Mouse (Mus musculus) limb, embryonic 12.5 days (tissue): ENCODE data around the gene Stk11ip. TPM values are rescaled to one million over a fixed set of nuclear protein-coding genes. Genes with fewer than 3 reads are reported as not detected.

Source experiments
- ATAC-seq: fragments of 200-750 bp; cut with Nextera tagmentation; 2 replicates; pipeline ENCODE4 v1.8.0; 2017; ENCODE audit warnings: low read depth, moderate TSS enrichment; ENCODE audit not compliant: insufficient number of reproducible peaks, insufficient read depth, low FRiP score, low TSS enrichment
- H3K27ac ChIP-seq: fragments of 300-500 bp; sonication (generic); 2 replicates; pipeline ENCODE4 v1.5.1; 2016; ENCODE audit warnings: mild to moderate bottlenecking, moderate library complexity
- H3K27me3 ChIP-seq: fragments of 300-500 bp; sonication (generic); 2 replicates; pipeline ENCODE4 v1.6.1; 2016; ENCODE audit warnings: mild to moderate bottlenecking, moderate library complexity
- H3K36me3 ChIP-seq: fragments of 300-500 bp; sonication (generic); 2 replicates; pipeline ENCODE4 v1.6.1; 2016; ENCODE audit warnings: mild to moderate bottlenecking, moderate library complexity
- H3K4me1 ChIP-seq: fragments of 300-500 bp; sonication (generic); replicated peaks from 2 replicates; pipeline ENCODE4 v1.6.1; 2016
- H3K4me2 ChIP-seq: fragments of 300-500 bp; sonication (generic); 2 replicates; pipeline ENCODE4 v1.6.1; 2016; ENCODE audit warnings: mild to moderate bottlenecking, moderate library complexity
- H3K4me3 ChIP-seq: fragments of 300-500 bp; sonication (generic); replicated peaks from 2 replicates; pipeline ENCODE4 v1.5.1; 2016; ENCODE audit warnings: mild to moderate bottlenecking
- H3K9ac ChIP-seq: fragments of 300-500 bp; sonication (generic); replicated peaks from 2 replicates; pipeline ENCODE4 v1.6.1; 2016; ENCODE audit warnings: mild to moderate bottlenecking, moderate library complexity
- H3K9me3 ChIP-seq: fragments of 300-500 bp; sonication (generic); 2 replicates; pipeline ENCODE4 v1.6.1; 2016; ENCODE audit warnings: mild to moderate bottlenecking, moderate library complexity
- WGBS: fragments of 180-500 bp; shearing (Covaris S2); methylation state at CpG from one replicate; pipeline ENCODE4 v1.1.7; 2016; 5-methylcytosine and 5-hydroxymethylcytosine counted together
- polyA plus RNA-seq: library from polyadenylated mRNA; unstranded; fragments of >200 nt; fragmentation: Nextera tagmentation; extraction: Ambion mirVana; gene quantifications from 2 replicates; pipeline ENCODE4 v1.2.1, GENCODE M21; 2016

Gene Stk11ip
- polyA plus RNA-seq, 1 experiment from 2014 or later = 29.3 TPM

DNA sequence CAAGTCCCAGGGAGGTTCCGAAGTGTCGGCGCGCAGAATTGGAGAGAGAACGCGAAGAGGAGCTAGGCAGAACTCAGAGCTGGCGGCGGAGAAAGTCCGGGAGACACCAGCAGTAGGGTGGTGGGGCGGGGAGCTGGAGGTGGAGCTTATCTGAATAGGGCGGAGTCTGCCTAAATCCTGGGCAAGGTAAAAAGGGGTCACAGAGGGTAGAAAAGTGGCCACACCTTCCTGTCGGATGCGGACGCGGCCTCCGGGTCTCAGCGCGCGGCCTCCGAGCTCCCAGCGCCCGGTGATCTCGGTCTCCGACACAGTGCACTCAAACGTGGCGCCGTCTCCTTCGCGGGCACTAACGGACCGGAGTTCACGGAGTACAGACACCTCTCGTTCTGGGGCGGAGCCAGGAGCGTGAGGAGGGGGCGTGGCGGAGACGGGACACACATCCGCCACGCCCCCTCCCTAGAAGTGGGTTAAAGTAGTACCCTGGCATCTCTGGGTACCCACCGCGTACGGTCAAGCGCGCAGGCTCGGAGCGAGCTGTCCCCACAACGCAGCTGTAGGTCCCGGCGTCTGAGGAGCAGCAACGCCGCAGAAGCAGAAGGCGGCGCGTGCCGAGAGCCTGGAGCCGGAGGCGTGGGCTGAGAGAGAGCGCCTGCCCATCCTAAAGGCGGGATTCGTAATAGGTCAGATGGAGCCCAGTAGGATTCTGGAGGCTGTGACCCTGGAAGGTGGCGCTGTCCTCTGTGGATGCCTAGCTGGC, 33.7 kb upstream of the Stk11ip start:
- ATAC-seq = peak; percentile 70
- H3K4me1 ChIP-seq = peaks cover 16% of the 10 kb centered on the region
- WGBS = under 1% methylated on average over 62 of the region's 62 CpGs
- H3K9me3 ChIP-seq = no peaks in the 10 kb centered on the region
- H3K4me3 ChIP-seq = peak overlapping the region; percentile 54
- H3K36me3 ChIP-seq = peaks cover 37% of the 10 kb centered on the region
- peak overlapping the region; percentile 32; the same call in 1 of the 2 replicates for H3K9ac ChIP-seq
- peak overlapping the region; percentile 81 for H3K4me2 ChIP-seq
- H3K27ac ChIP-seq = no peak overlapping the region
- peaks cover 83% of the 10 kb centered on the region for H3K27me3 ChIP-seq

DNA sequence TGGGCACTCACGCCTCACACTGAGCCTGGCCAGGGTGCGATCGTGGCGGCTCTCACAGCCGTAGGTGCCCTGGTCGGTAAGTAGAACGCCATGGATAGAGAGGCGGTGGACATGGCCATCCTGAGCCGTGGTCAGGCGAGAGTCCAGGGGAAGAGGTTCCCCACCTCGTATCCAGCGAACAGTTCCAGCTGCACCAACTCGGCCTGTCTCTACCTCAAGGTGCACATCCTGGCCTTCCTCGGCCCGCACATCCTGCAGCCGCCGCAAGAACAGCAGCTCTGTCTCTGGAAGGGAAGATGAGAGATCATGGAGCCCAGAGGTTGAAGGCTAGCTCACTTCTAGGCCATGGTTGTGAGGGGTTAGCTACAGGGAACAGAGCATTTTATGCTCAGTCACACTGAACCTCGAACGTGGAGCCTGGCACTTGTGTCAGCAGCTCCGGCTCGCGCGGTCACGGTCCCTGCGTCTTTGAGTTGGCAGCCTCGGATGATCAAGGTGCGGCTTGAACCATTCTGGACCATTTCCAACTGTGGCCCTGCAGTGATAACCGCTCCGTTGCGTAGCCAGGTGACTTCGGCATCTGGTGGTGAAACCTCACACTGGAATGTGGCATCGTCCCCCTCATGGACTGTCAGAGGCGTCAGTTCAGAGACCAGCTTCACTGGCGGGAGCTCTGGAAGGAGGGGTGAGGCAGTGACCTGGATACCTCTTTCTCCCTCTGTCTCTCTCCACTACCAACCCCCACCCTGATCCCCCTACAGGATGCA, 30.4 kb upstream of the Stk11ip start:
- peaks cover 58% of the 10 kb centered on the region for H3K27me3 ChIP-seq
- peaks cover 26% of the 10 kb centered on the region for H3K4me1 ChIP-seq
- H3K36me3 ChIP-seq = peaks cover 45% of the 10 kb centered on the region
- WGBS = 82% methylated on average over 34 of the region's 34 CpGs
- no peak overlapping the region for H3K4me2 ChIP-seq
- H3K9me3 ChIP-seq = no peaks in the 10 kb centered on the region
- H3K27ac ChIP-seq = no peak overlapping the region
- no peak overlapping the region for H3K9ac ChIP-seq
- no peak for ATAC-seq
- no peak overlapping the region for H3K4me3 ChIP-seq

- H3K27ac ChIP-seq = no peak overlapping the region
- H3K27me3 ChIP-seq = peaks cover 41% of the 10 kb centered on the region
- H3K9me3 ChIP-seq = no peaks in the 10 kb centered on the region
- no peak overlapping the region for H3K9ac ChIP-seq
- H3K4me3 ChIP-seq = no peak overlapping the region
- H3K36me3 ChIP-seq = peaks cover 62% of the 10 kb centered on the region
- H3K4me1 ChIP-seq = peaks cover 29% of the 10 kb centered on the region
- 43% methylated on average over 24 of the region's 24 CpGs for WGBS
- no peak overlapping the region for H3K4me2 ChIP-seq
- no peak for ATAC-seq
Observed at GRCm38 (mm10) chr1:75492579-75493170, 28.7 kb upstream of the Stk11ip start.

DNA sequence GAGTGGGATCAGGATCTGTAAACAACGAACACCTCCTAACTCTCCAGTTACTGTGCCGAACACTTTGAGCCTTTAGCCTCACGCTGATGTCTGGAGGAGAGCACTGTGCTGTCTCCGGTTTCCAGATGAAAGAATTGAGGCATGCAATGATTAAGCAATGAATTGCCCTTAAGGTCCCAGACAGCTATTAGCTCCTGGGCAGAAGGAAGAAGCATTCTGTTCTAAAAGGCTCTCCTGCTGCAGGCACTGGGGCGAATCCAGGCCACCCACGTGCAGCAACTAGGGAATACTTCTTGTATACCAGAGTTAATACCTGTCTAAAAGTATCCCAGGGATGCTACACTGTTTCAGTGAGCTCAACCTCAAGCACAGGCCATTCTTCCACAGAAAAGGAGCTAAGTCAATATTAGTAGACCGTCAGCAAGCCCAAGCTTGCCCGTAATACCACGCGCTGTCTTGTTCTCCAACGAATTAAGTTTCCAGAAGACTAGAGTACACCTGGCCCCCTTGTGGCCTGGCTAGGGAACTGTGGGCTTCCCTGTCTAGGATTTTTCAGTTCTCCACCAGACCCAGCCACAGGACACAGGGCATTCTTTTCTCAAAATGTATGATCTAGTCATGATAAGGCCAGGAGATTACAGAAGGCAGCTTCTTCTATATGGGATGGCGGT, 26.3 kb upstream of the Stk11ip start:
- H3K27me3 ChIP-seq = peaks cover 18% of the 10 kb centered on the region
- no peak overlapping the region for H3K9ac ChIP-seq
- peaks cover 73% of the 10 kb centered on the region for H3K36me3 ChIP-seq
- H3K4me1 ChIP-seq = peaks cover 24% of the 10 kb centered on the region
- no peak overlapping the region for H3K4me3 ChIP-seq
- 40% methylated on average over 12 of the region's 12 CpGs for WGBS
- peak; percentile 17; the same call in 1 of the 2 replicates for ATAC-seq
- no peak overlapping the region for H3K4me2 ChIP-seq
- no peaks in the 10 kb centered on the region for H3K9me3 ChIP-seq
- no peak overlapping the region for H3K27ac ChIP-seq

GRCm38 (mm10) chr1:75498897-75499296, 22.4 kb upstream of the Stk11ip start:
- H3K4me2 ChIP-seq = no peak overlapping the region
- 84% methylated on average over 4 of the region's 4 CpGs for WGBS
- peaks cover 81% of the 10 kb centered on the region for H3K36me3 ChIP-seq
- no peak overlapping the region for H3K27ac ChIP-seq
- ATAC-seq = no peak
- peaks cover 32% of the 10 kb centered on the region for H3K4me1 ChIP-seq
- no peaks in the 10 kb centered on the region; the same call in 1 of the 2 replicates for H3K27me3 ChIP-seq
- H3K9me3 ChIP-seq = no peaks in the 10 kb centered on the region
- no peak overlapping the region for H3K4me3 ChIP-seq
- no peak overlapping the region for H3K9ac ChIP-seq

- no peak for ATAC-seq
- WGBS = 83% methylated on average over 7 of the region's 7 CpGs
- H3K4me2 ChIP-seq = no peak overlapping the region
Observed at GRCm38 (mm10) chr1:75499441-75499840, 21.9 kb upstream of the Stk11ip start.

DNA sequence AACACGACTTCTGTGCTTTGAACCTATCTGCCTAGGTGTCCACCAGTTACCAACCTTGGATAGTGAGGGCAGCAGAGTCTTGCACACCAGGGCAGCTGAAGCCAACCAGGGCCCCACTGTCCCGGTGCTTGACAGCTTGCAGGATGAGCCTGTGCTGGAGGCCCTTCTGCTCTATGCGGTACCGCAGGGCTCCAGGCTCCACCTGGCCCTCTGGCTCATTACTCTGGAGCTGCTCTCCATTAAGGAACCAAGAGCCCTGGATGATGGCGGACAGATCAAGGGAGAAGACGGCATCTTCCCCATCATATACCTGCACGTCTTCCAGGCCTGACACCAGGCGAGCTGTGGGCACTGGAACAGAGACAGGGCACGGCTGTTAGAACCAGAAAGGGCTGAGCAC, 19.4 kb upstream of the Stk11ip start:
- peaks cover 70% of the 10 kb centered on the region for H3K36me3 ChIP-seq
- no peak overlapping the region for H3K9ac ChIP-seq
- H3K4me2 ChIP-seq = no peak overlapping the region
- no peak overlapping the region for H3K27ac ChIP-seq
- H3K9me3 ChIP-seq = no peaks in the 10 kb centered on the region
- no peaks in the 10 kb centered on the region; the same call in 1 of the 2 replicates for H3K27me3 ChIP-seq
- 95% methylated on average over 9 of the region's 9 CpGs for WGBS
- peaks cover 31% of the 10 kb centered on the region for H3K4me1 ChIP-seq
- no peak overlapping the region for H3K4me3 ChIP-seq
- ATAC-seq = no peak

More at GRCm38 (mm10) chr1:75499441-75499840, 21.9 kb upstream of the Stk11ip start:
- Histone ChIP-seq H3K36me3 (peaks cover 82% of the 10 kb centered on the region), H3K9ac (no peak overlapping the region), H3K4me1 (peaks cover 38% of the 10 kb centered on the region), H3K4me3 (no peak overlapping the region), H3K27me3 (no peaks in the 10 kb centered on the region; the same call in 1 of the 2 replicates), H3K27ac (no peak overlapping the region), H3K9me3 (no peaks in the 10 kb centered on the region)

GRCm38 (mm10) chr1:75502945-75503650, 18.2 kb upstream of the Stk11ip start:
- peaks cover 34% of the 10 kb centered on the region for H3K4me1 ChIP-seq
- no peak for ATAC-seq
- H3K9me3 ChIP-seq = no peaks in the 10 kb centered on the region
- H3K4me3 ChIP-seq = 0 out of 2 replicates have a peak overlapping the region, but pooled peaks have one; percentile 1
- H3K27ac ChIP-seq = no peak overlapping the region
- 83% methylated on average over 25 of the region's 25 CpGs for WGBS
- peaks cover 59% of the 10 kb centered on the region for H3K36me3 ChIP-seq
- H3K4me2 ChIP-seq = peak overlapping the region; percentile 91
- H3K9ac ChIP-seq = no peak overlapping the region; the same call in 1 of the 2 replicates
- H3K27me3 ChIP-seq = peaks cover 8% of the 10 kb centered on the region; the same call in 1 of the 2 replicates

DNA sequence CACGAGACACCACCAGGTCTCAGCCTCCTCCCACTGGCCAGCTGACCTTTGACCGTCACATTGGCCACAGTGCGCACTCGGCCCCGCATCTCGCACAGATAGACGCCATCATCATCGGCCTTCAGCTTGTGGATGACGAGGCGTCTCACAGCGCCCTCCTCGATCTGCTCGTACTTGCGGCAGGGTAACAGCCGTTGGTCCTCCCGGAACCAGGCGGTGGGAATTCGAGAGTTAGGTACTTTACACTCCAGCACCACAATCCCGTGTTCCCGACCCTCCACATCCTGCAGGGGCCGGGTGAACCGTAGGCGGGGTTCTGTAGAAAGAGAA, 17.7 kb upstream of the Stk11ip start:
- Histone ChIP-seq H3K9me3 (no peaks in the 10 kb centered on the region), H3K36me3 (peaks cover 53% of the 10 kb centered on the region), H3K9ac (no peak overlapping the region), H3K4me1 (peaks cover 34% of the 10 kb centered on the region), H3K27me3 (peaks cover 8% of the 10 kb centered on the region; the same call in 1 of the 2 replicates), H3K27ac (no peak overlapping the region), H3K4me3 (peak overlapping the region; percentile 1; the same call in 1 of the 2 replicates), H3K4me2 (peak overlapping the region; percentile 91)
- no peak for ATAC-seq
- WGBS = 65% methylated on average over 23 of the region's 23 CpGs

GRCm38 (mm10) chr1:75504256-75505045, 16.9 kb upstream of the Stk11ip start:
- no peak for ATAC-seq
- Histone ChIP-seq H3K4me2 (peak overlapping the region; percentile 91), H3K4me3 (peak overlapping the region; percentile 73), H3K9me3 (no peaks in the 10 kb centered on the region), H3K27ac (no peak overlapping the region), H3K4me1 (peaks cover 34% of the 10 kb centered on the region), H3K27me3 (peaks cover 13% of the 10 kb centered on the region), H3K36me3 (peaks cover 45% of the 10 kb centered on the region), H3K9ac (peak overlapping the region; percentile 95; the same call in 1 of the 2 replicates)
- 46% methylated on average over 9 of the region's 9 CpGs for WGBS
